Mouse (Mus musculus): ENCODE measurements around the gene Plcz1. TPM values are rescaled to one million over a fixed set of nuclear protein-coding genes. Genes with fewer than 3 reads are reported as not detected.

Gene Plcz1
- not detected in 2 replicates for polyA plus RNA-seq (2015; fragmentation: Nextera tagmentation; extraction: Ambion mirVana)

- Histone ChIP-seq H3K4me2 (no peak within 1 kb of the TSS), H3K9ac (no peak within 1 kb of the TSS), H3K4me3 (no peak within 1 kb of the TSS), H3K27me3 (no peaks in the 10 kb centered on the region), H3K9me3 (no peaks in the 10 kb centered on the region), H3K36me3 (no peaks in the 10 kb centered on the region), H3K4me1 (no peaks in the 10 kb centered on the region), H3K27ac (no peak within 1 kb of the TSS)
- ATAC-seq (ENCODE audit: insufficient number of reproducible peaks, insufficient read depth, low FRiP score, low TSS enrichment, low read depth), result no peak
- 87% methylated on average over 5 of the region's 5 CpGs for WGBS
Measured at GRCm38 (mm10) chr6:140041357-140041756, at the start of gene Plcz1. TSS of gene Plcz1 (minus strand) at chr6:140041457.

- H3K4me3 ChIP-seq, result no peak overlapping the region
- no peak overlapping the region for H3K27ac ChIP-seq
- WGBS, result 88% methylated on average over 5 of the region's 5 CpGs
- no peak overlapping the region for H3K4me2 ChIP-seq
- H3K9me3 ChIP-seq, result no peaks in the 10 kb centered on the region
- H3K36me3 ChIP-seq, result no peaks in the 10 kb centered on the region
- 0 out of 2 replicates have a peak, but pooled peaks have one; percentile 26 for ATAC-seq (ENCODE audit: insufficient number of reproducible peaks, insufficient read depth, low FRiP score, low TSS enrichment, low read depth)
- H3K27me3 ChIP-seq, result no peaks in the 10 kb centered on the region
- no peak overlapping the region for H3K9ac ChIP-seq
- H3K4me1 ChIP-seq, result no peaks in the 10 kb centered on the region
Measured at GRCm38 (mm10) chr6:140089855-140090254, 48.6 kb upstream of the Plcz1 start.

GRCm38 (mm10) chr6:140081739-140082138 is 40.5 kb upstream of the Plcz1 start:
- Histone ChIP-seq H3K4me3 (no peak overlapping the region), H3K4me2 (no peak overlapping the region), H3K4me1 (no peaks in the 10 kb centered on the region), H3K9me3 (0 out of 2 replicates have a peak, but pooled peaks cover 2% of the 10 kb centered on the region), H3K9ac (no peak overlapping the region), H3K27ac (no peak overlapping the region), H3K36me3 (no peaks in the 10 kb centered on the region), H3K27me3 (no peaks in the 10 kb centered on the region)
- WGBS, result 70% methylated on average over 3 of the region's 3 CpGs
- ATAC-seq (ENCODE audit: insufficient number of reproducible peaks, insufficient read depth, low FRiP score, low TSS enrichment, low read depth), result peak; percentile 56; the same call in 1 of the 2 replicates

GRCm38 (mm10) chr6:140080933-140081332 is 39.7 kb upstream of the Plcz1 start:
- Histone ChIP-seq H3K27me3 (no peaks in the 10 kb centered on the region), H3K27ac (no peak overlapping the region)
- WGBS, result 76% methylated on average over 7 of the region's 7 CpGs

GRCm38 (mm10) chr6:140069177-140069576 is 27.9 kb upstream of the Plcz1 start:
- Histone ChIP-seq H3K9ac (no peak overlapping the region), H3K36me3 (no peaks in the 10 kb centered on the region), H3K4me2 (no peak overlapping the region), H3K9me3 (no peaks in the 10 kb centered on the region), H3K4me3 (no peak overlapping the region), H3K27me3 (no peaks in the 10 kb centered on the region), H3K4me1 (no peaks in the 10 kb centered on the region), H3K27ac (no peak overlapping the region)
- 81% methylated on average over 8 of the region's 8 CpGs for WGBS
- no peak for ATAC-seq (ENCODE audit: insufficient number of reproducible peaks, insufficient read depth, low FRiP score, low TSS enrichment, low read depth)

More at GRCm38 (mm10) chr6:140080933-140081332, 39.7 kb upstream of the Plcz1 start:
- H3K36me3 ChIP-seq, result no peaks in the 10 kb centered on the region
- H3K9me3 ChIP-seq, result 0 out of 2 replicates have a peak, but pooled peaks cover 2% of the 10 kb centered on the region
- no peaks in the 10 kb centered on the region for H3K4me1 ChIP-seq
- ATAC-seq (ENCODE audit: insufficient number of reproducible peaks, insufficient read depth, low FRiP score, low TSS enrichment, low read depth), result no peak
- H3K4me2 ChIP-seq, result no peak overlapping the region
- no peak overlapping the region for H3K9ac ChIP-seq
- no peak overlapping the region for H3K4me3 ChIP-seq

GRCm38 (mm10) chr6:140054271-140054928 is 13.1 kb upstream of the Plcz1 start:
- ATAC-seq (ENCODE audit: insufficient number of reproducible peaks, insufficient read depth, low FRiP score, low TSS enrichment, low read depth), result no peak
- Histone ChIP-seq H3K4me3 (no peak overlapping the region), H3K27ac (no peak overlapping the region), H3K36me3 (no peaks in the 10 kb centered on the region), H3K4me2 (no peak overlapping the region), H3K9me3 (no peaks in the 10 kb centered on the region), H3K9ac (no peak overlapping the region), H3K27me3 (no peaks in the 10 kb centered on the region), H3K4me1 (peaks cover 16% of the 10 kb centered on the region)
- 58% methylated on average over 5 of the region's 5 CpGs for WGBS

- H3K27ac ChIP-seq, result peak overlapping the region; percentile 76
Measured at GRCm38 (mm10) chr6:140051476-140051875, 10.2 kb upstream of the Plcz1 start.

GRCm38 (mm10) chr6:140040952-140041351 is 305 bp downstream of the Plcz1 start, which contains the start of gene Capza3:
TSS of gene Capza3 (plus strand) at chr6:140041252.
- Histone ChIP-seq H3K9me3 (no peaks in the 10 kb centered on the region), H3K9ac (no peak within 1 kb of the TSS), H3K27me3 (no peaks in the 10 kb centered on the region), H3K4me2 (no peak within 1 kb of the TSS), H3K4me3 (no peak within 1 kb of the TSS), H3K4me1 (no peaks in the 10 kb centered on the region), H3K36me3 (no peaks in the 10 kb centered on the region), H3K27ac (no peak within 1 kb of the TSS)
- WGBS, result 80% methylated on average over 7 of the region's 7 CpGs
- ATAC-seq (ENCODE audit: insufficient number of reproducible peaks, insufficient read depth, low FRiP score, low TSS enrichment, low read depth), result no peak

More at GRCm38 (mm10) chr6:140051476-140051875, 10.2 kb upstream of the Plcz1 start:
- Histone ChIP-seq H3K36me3 (no peaks in the 10 kb centered on the region), H3K4me2 (peak overlapping the region; percentile 14; the same call in 1 of the 2 replicates), H3K27me3 (no peaks in the 10 kb centered on the region), H3K4me1 (peaks cover 16% of the 10 kb centered on the region), H3K4me3 (no peak overlapping the region), H3K9me3 (no peaks in the 10 kb centered on the region), H3K9ac (no peak overlapping the region)
- 26% methylated on average over 5 of the region's 5 CpGs for WGBS
- no peak for ATAC-seq (ENCODE audit: insufficient number of reproducible peaks, insufficient read depth, low FRiP score, low TSS enrichment, low read depth)

- Histone ChIP-seq H3K27me3 (no peaks in the 10 kb centered on the region), H3K36me3 (no peaks in the 10 kb centered on the region), H3K9ac (no peak overlapping the region), H3K4me1 (no peaks in the 10 kb centered on the region), H3K4me3 (no peak overlapping the region), H3K9me3 (no peaks in the 10 kb centered on the region), H3K27ac (no peak overlapping the region), H3K4me2 (no peak overlapping the region)
- no peak for ATAC-seq (ENCODE audit: insufficient number of reproducible peaks, insufficient read depth, low FRiP score, low TSS enrichment, low read depth)
- WGBS, result 79% methylated on average over 7 of the region's 7 CpGs
Measured at GRCm38 (mm10) chr6:140024404-140024803, 16.9 kb downstream of the Plcz1 start.

GRCm38 (mm10) chr6:140005181-140005580 is 36.1 kb downstream of the Plcz1 start:
- Histone ChIP-seq H3K27ac (no peak overlapping the region), H3K4me2 (no peak overlapping the region), H3K4me1 (no peaks in the 10 kb centered on the region), H3K9ac (no peak overlapping the region), H3K9me3 (no peaks in the 10 kb centered on the region), H3K4me3 (no peak overlapping the region), H3K36me3 (no peaks in the 10 kb centered on the region), H3K27me3 (no peaks in the 10 kb centered on the region)
- 78% methylated on average over 3 of the region's 3 CpGs for WGBS
- no peak for ATAC-seq (ENCODE audit: insufficient number of reproducible peaks, insufficient read depth, low FRiP score, low TSS enrichment, low read depth)

- Histone ChIP-seq H3K27ac (no peak overlapping the region), H3K4me3 (no peak overlapping the region), H3K4me1 (no peaks in the 10 kb centered on the region), H3K27me3 (no peaks in the 10 kb centered on the region), H3K36me3 (no peaks in the 10 kb centered on the region), H3K9ac (no peak overlapping the region), H3K9me3 (no peaks in the 10 kb centered on the region), H3K4me2 (no peak overlapping the region)
- no peak for ATAC-seq (ENCODE audit: insufficient number of reproducible peaks, insufficient read depth, low FRiP score, low TSS enrichment, low read depth)
- WGBS, result 77% methylated on average over 10 of the region's 10 CpGs
Measured at GRCm38 (mm10) chr6:139989597-139989996, 51.7 kb downstream of the Plcz1 start.

- no peak for ATAC-seq (ENCODE audit: insufficient number of reproducible peaks, insufficient read depth, low FRiP score, low TSS enrichment, low read depth)
- H3K27me3 ChIP-seq, result no peaks in the 10 kb centered on the region
Measured at GRCm38 (mm10) chr6:139989075-139989474, 52.2 kb downstream of the Plcz1 start.

More at GRCm38 (mm10) chr6:139989075-139989474, 52.2 kb downstream of the Plcz1 start:
- Histone ChIP-seq H3K4me1 (no peaks in the 10 kb centered on the region), H3K4me3 (no peak overlapping the region), H3K9me3 (no peaks in the 10 kb centered on the region), H3K27ac (no peak overlapping the region), H3K9ac (no peak overlapping the region), H3K36me3 (no peaks in the 10 kb centered on the region), H3K4me2 (no peak overlapping the region)
- 36% methylated on average over 6 of the region's 6 CpGs for WGBS
